Mouse (Mus musculus): ENCODE results near the gene Pvr.

DNA sequence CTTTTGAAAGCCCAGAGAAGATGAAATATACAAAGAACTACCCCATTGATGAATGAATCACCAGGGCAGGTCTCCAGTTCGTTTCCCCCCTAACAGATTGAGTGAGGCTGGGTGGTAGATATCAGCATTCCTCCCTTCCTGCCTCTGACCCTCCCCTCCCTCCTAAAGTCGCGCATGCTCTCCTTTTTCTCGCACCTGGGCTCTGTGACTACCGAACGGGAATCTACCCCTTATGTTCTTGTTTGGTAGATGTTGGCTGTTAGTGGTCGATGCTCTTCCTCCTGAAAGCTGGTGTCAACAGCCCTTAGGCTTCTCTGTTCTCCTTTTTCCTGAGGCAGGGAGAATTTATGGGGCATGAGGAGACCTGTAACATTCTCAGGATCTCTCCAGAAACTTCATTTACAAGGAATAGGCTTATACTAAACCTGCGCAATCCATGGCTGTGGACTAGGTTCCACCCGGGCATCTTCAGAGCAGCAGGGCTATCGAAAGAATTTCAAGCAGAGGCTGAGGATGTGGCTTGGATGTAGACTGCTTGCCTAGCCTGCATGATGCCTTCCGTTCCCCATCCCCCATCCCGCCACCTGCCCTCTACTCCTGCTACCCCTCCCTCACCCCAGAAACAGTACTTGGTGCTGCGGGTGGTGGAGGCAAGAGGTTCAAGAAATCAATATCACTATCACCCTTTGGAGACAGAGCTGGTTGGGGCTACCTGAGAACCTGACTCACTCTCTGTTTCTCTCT lies 11.3 kb upstream of the Pvr start:
- TF ChIP-seq POLR2A (IDR thresholded peaks at IDR 0.05; ENCODE audit: extremely low read depth, insufficient read depth, low read length) = no peak
- no peak for TF ChIP-seq CTCF (IDR thresholded peaks at IDR 0.05; ENCODE audit: extremely low read depth, insufficient read depth, low read length)
